Mouse (Mus musculus) cortical plate, adult 2 months (tissue): ENCODE measurements around the gene Olfr483.

Experiments used
- CTCF ChIP-seq: fragments of 200-500 bp; IDR thresholded peaks from 2 replicates; pipeline ENCODE4 v1.5.1; 2011; ENCODE audit warnings: mild to moderate bottlenecking, control low read depth, low read length; ENCODE audit not compliant: insufficient read depth; ENCODE audit errors: extremely low read depth
- POLR2A ChIP-seq: fragments of 200-500 bp; IDR thresholded peaks from 2 replicates; pipeline ENCODE4 v1.6.1; 2011; ENCODE audit warnings: mild to moderate bottlenecking, low read length, control low read depth; ENCODE audit not compliant: insufficient read depth; ENCODE audit errors: extremely low read depth

DNA sequence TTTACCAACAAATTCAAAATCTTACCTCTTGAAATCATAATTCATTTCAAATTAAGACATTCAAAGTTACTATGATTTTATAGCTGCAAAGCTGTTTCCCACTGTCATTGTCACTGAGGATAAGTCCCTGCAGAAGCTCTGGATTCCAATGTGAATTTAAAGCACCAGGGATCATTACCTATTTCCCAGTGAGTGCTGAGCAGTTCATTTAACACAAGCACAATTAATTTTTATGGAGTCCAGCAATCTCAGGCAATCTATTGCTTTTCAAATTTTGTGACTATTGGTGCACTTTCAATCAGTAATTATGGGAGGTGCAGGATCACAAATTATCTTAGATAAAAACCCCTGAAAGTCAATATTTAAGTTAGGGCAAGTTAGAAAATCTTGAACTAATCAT lies 26.7 kb downstream of the Olfr483 start, which contains the start of gene Olfr484:
- no peak for TF ChIP-seq POLR2A
- TF ChIP-seq CTCF = no peak
